Mouse (Mus musculus): ENCODE data around the gene Prkce.

DNA sequence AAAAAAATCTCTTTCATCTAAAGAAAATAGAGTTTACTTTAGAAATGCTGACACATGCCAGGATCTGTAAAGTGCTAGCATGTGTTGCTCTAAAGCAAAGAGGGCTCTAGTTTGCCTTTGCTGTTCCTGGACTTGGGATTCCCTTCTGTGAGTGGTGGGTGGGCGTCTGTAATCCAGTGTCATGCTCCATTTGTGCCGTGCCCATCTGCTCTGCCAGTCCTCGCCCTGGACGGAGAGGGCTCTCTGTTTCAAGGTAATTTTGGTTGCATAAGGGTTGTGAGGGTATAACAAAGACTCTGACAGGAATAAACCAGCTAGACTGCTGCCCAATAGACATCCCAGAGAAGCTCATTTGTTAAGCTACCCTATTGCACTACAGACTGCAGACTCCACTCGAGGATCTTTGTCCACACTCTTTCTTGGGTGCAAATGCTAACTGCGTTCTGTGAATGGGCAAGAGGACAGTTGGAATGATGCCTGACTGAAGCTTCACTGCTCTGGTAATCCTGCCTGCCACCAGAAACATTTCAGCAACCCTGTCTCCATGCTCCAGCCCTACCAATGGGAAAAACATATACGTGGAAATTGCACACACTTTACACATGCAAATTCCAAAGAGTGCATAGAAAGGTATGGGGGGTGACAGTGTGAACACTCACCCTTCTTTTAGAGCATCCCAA lies 188.3 kb downstream of the Prkce start:
- TF ChIP-seq POLR2A (IDR thresholded peaks at IDR 0.05; ENCODE audit: low read depth, low read length) (no peak), CTCF (IDR thresholded peaks at IDR 0.05; ENCODE audit: borderline replicate concordance, insufficient read depth, low read length) (no peak)
